Mouse (Mus musculus) CH12.LX (cell line): Measurements from ENCODE around the gene Alcam. TPM values are rescaled to one million over a fixed set of nuclear protein-coding genes. Genes with fewer than 3 reads are reported as not detected.

Source experiments
- DNase-seq: peaks from one replicate; pipeline ENCODE4 v3.0.0-alpha.2; 2013; ENCODE audit errors: extremely low read depth
- H3K27ac ChIP-seq: 2 replicates; pipeline ENCODE4 v1.5.1; 2012; ENCODE audit warnings: low read depth, mild to moderate bottlenecking, control low read depth, moderate library complexity; ENCODE audit not compliant: insufficient read depth
- H3K27me3 ChIP-seq: replicated peaks from 2 replicates; pipeline ENCODE3; 2012; ENCODE audit warnings: inconsistent platforms
- H3K36me3 ChIP-seq, 2 experiments: replicated peaks in 1 of 2; 2 replicates each; pipeline versions ENCODE3 to v1.6.1; 2012; ENCODE audit warnings: inconsistent platforms in 1 of 2, low read length in 1 of 2, mild to moderate bottlenecking in 1 of 2, mixed read lengths in 1 of 2, moderate library complexity in 1 of 2; ENCODE audit not compliant: control insufficient read depth in 1 of 2, insufficient read depth in 1 of 2
- H3K4me1 ChIP-seq, 2 experiments: 2 replicates each; pipeline ENCODE4 v1.6.1; 2012; ENCODE audit warnings: inconsistent platforms in 1 of 2, moderate library complexity in 1 of 2; ENCODE audit not compliant: insufficient read depth in 2 of 2, control insufficient read depth in 1 of 2
- H3K4me2 ChIP-seq: 2 replicates; pipeline ENCODE4 v1.6.1; 2012; ENCODE audit warnings: low read depth, mild to moderate bottlenecking, control low read depth; ENCODE audit not compliant: poor library complexity, insufficient read depth, severe bottlenecking
- H3K4me3 ChIP-seq, 3 experiments: fragments of 150-350 bp in 1 of 3; sonication (generic) in 1 of 3; replicated peaks in 1 of 3; 2 replicates each; pipeline versions ENCODE3 to v1.5.1; 2011 to 2012; ENCODE audit warnings: low read depth in 2 of 3, low read length in 2 of 3, mild to moderate bottlenecking in 2 of 3, moderate library complexity in 2 of 3, control low read depth in 1 of 3, improper control_type of control experiment in 1 of 3, inconsistent platforms in 1 of 3, mixed read lengths in 1 of 3; ENCODE audit not compliant: poor library complexity in 1 of 3
- H3K79me2 ChIP-seq: replicated peaks from 2 replicates; pipeline ENCODE4 v1.6.1; 2012; ENCODE audit warnings: mild to moderate bottlenecking, moderate library complexity; ENCODE audit not compliant: control insufficient read depth, poor library complexity, insufficient read depth, severe bottlenecking; ENCODE audit errors: extremely low read depth
- H3K9ac ChIP-seq: 2 replicates; pipeline ENCODE4 v1.6.1; 2012; ENCODE audit warnings: low read depth, mild to moderate bottlenecking, control low read depth, moderate library complexity; ENCODE audit not compliant: insufficient read depth
- H3K9me3 ChIP-seq: replicated peaks from 2 replicates; pipeline ENCODE3; 2012; ENCODE audit warnings: low read length, inconsistent platforms, mixed read lengths
- CHD1 ChIP-seq: IDR thresholded peaks from 2 replicates; pipeline ENCODE4 v1.6.1; 2012; ENCODE audit warnings: low read depth, low read length, improper control_type of control experiment, inconsistent platforms
- ELF1 ChIP-seq: IDR thresholded peaks from 2 replicates; pipeline ENCODE4 v1.6.1; 2014; ENCODE audit warnings: low read depth, mild to moderate bottlenecking, inconsistent platforms, low read length, improper control_type of control experiment
- EP300 ChIP-seq: IDR thresholded peaks from 2 replicates; pipeline ENCODE4 v1.6.1; 2011; ENCODE audit warnings: low read length, improper control_type of control experiment
- GABPA ChIP-seq: IDR thresholded peaks from 2 replicates; pipeline ENCODE4 v1.6.1; 2012; ENCODE audit warnings: low read depth, low read length, improper control_type of control experiment, inconsistent platforms; ENCODE audit not compliant: insufficient replicate concordance
- HCFC1 ChIP-seq: IDR thresholded peaks from 2 replicates; pipeline ENCODE4 v1.6.1; 2012; ENCODE audit warnings: low read depth, mild to moderate bottlenecking, inconsistent platforms, low read length, improper control_type of control experiment
- IRF4 ChIP-seq: IDR thresholded peaks from 2 replicates; pipeline ENCODE4 v1.6.1; 2014; ENCODE audit warnings: low read depth, mild to moderate bottlenecking, inconsistent platforms, low read length, improper control_type of control experiment
- PAX5 ChIP-seq: IDR thresholded peaks from 2 replicates; pipeline ENCODE4 v1.6.1; 2012; ENCODE audit warnings: low read length, inconsistent platforms, mixed read lengths
- POLR2A ChIP-seq: IDR thresholded peaks from 2 replicates; pipeline ENCODE4 v1.6.1; 2011; ENCODE audit warnings: low read depth, mild to moderate bottlenecking, improper control_type of control experiment, low read length
- POLR2AphosphoS2 ChIP-seq: IDR thresholded peaks from 2 replicates; pipeline ENCODE4 v1.6.1; 2011; ENCODE audit warnings: low read depth, low read length, improper control_type of control experiment
- SIN3A ChIP-seq: IDR thresholded peaks from 2 replicates; pipeline ENCODE4 v1.6.1; 2012; ENCODE audit warnings: low read length, improper control_type of control experiment, inconsistent platforms
- TBP ChIP-seq: conservative IDR thresholded peaks from 2 replicates; pipeline ENCODE4 v1.6.1; 2011; ENCODE audit warnings: low read depth, low read length, improper control_type of control experiment
- USF2 ChIP-seq: conservative IDR thresholded peaks from 2 replicates; pipeline ENCODE4 v1.6.1; 2011; ENCODE audit warnings: low read depth, low read length, improper control_type of control experiment
- ZMIZ1 ChIP-seq: IDR thresholded peaks from 2 replicates; pipeline ENCODE4 v1.6.1; 2012; ENCODE audit warnings: low read depth, mild to moderate bottlenecking, inconsistent platforms, low read length, improper control_type of control experiment
- dilution Hi-C: fragments of 300-500 bp; cut with MboI; formaldehyde crosslinking; loops from 2 replicates; pipeline ENCODE4 v1.14.3; 2020; ENCODE audit warnings: low sequenced_read_pairs; ENCODE audit not compliant: extremely low pct_unique_long_range_greater_than_20kb, extremely low pct_ligation_motif_present
- in situ Hi-C: fragments of 300-500 bp; cut with MboI; formaldehyde crosslinking; loops from 3 replicates; pipeline ENCODE4 v1.14.3; 2019; ENCODE audit warnings: low sequenced_read_pairs, low pct_ligation_motif_present, low pct_unique_long_range_greater_than_20kb, mixed read lengths
- polyA plus RNA-seq: library from polyadenylated mRNA; unstranded; fragments of >175 nt; gene quantifications from 2 replicates; pipeline ENCODE4 v1.2.1, GENCODE M21; 2012; ENCODE audit warnings: low read depth; ENCODE audit not compliant: insufficient read length
- total RNA-seq, 2 experiments: library from RNA; depleted of rRNA; stranded (reverse); fragments of 300-350 nt in 1 of 2; fragments of >200 nt in 1 of 2; gene quantifications; 2 replicates each; pipeline ENCODE4 v1.2.3; 2012 to 2014

Gene Alcam
- total and polyA plus RNA-seq, 3 experiments, result 26.3 to 56.7 (median 54.6) TPM

- Histone ChIP-seq H3K4me2 (peak overlapping the region; percentile 95), H3K27ac (peak overlapping the region; percentile 87)
These were observed 14.3 kb downstream of the Alcam start for GRCm38 (mm10) chr16:52439600-52439999.

GRCm38 (mm10) chr16:52439007-52439406 lies 14.9 kb downstream of the Alcam start:
- no peak for DNase-seq
- Histone ChIP-seq H3K9me3 (no peaks in the 10 kb centered on the region), H3K4me2 (peak overlapping the region; percentile 95), H3K9ac (peak overlapping the region; percentile 73), H3K36me3 (peaks cover 0 to 1% of the 10 kb centered on the region in 2 experiments), H3K27ac (peak overlapping the region; percentile 87), H3K4me3 (no peak overlapping the region), H3K4me1 (peaks cover 4 to 39% of the 10 kb centered on the region in 2 experiments; a peak in 3 of 4 replicates), H3K27me3 (no peaks in the 10 kb centered on the region), H3K79me2 (peaks cover 63% of the 10 kb centered on the region)
- dilution Hi-C loops, result no loop called here
- TF ChIP-seq IRF4, result 0 out of 2 replicates have a peak, but pooled peaks have one; percentile 8
- no peak for TF ChIP-seq GABPA
- TF ChIP-seq SIN3A, result 0 out of 2 replicates have a peak, but pooled peaks have one; percentile 33
- TF ChIP-seq HCFC1, result peak; percentile 58
- no peak for TF ChIP-seq ZMIZ1
- peak; percentile 37; the same call in 1 of the 2 replicates for TF ChIP-seq ELF1
- in situ Hi-C loops, result no loop called here

More at GRCm38 (mm10) chr16:52439600-52439999, 14.3 kb downstream of the Alcam start:
- H3K9ac ChIP-seq, result peak overlapping the region; percentile 73
- H3K36me3 ChIP-seq, result peaks cover 0 to 1% of the 10 kb centered on the region in 2 experiments
- H3K4me3 ChIP-seq, result no peak overlapping the region
- H3K27me3 ChIP-seq, result no peaks in the 10 kb centered on the region
- no peaks in the 10 kb centered on the region for H3K9me3 ChIP-seq
- peaks cover 67% of the 10 kb centered on the region for H3K79me2 ChIP-seq
- no peak for TF ChIP-seq ELF1
- 0 out of 2 replicates have a peak, but pooled peaks have one; percentile 27 for TF ChIP-seq POLR2A
- no peak for TF ChIP-seq POLR2AphosphoS2
- TF ChIP-seq TBP, result 0 out of 2 replicates have a peak, but pooled peaks have one; percentile 26
- no peak for TF ChIP-seq PAX5
- 0 out of 2 replicates have a peak, but pooled peaks have one; percentile 10 for TF ChIP-seq EP300
- peak; percentile 92 for TF ChIP-seq CHD1
- TF ChIP-seq USF2, result no peak
- in situ Hi-C loops (no loop called here), dilution Hi-C loops (no loop called here)
- H3K4me1 ChIP-seq, result peaks cover 4 to 43% of the 10 kb centered on the region in 2 experiments; a peak in 3 of 4 replicates
- no peak for DNase-seq
